Mouse (Mus musculus) cerebellum, adult 2 months (tissue): ENCODE measurements around the gene Sgms1. TPM values are rescaled to one million over a fixed set of nuclear protein-coding genes. Genes with fewer than 3 reads are reported as not detected.

Experiments
- DNase-seq, 2 experiments: peaks; one replicate each; pipeline ENCODE4 v3.0.0; 2021
- H3K27ac ChIP-seq: fragments of 200-500 bp; 2 replicates; pipeline ENCODE4 v1.5.1; 2012; ENCODE audit warnings: low read length, control low read depth, inconsistent platforms; ENCODE audit not compliant: insufficient read depth
- H3K27me3 ChIP-seq: fragments of 200-500 bp; 2 replicates; pipeline ENCODE4 v1.6.1; 2012; ENCODE audit warnings: inconsistent platforms, mild to moderate bottlenecking, low read length, moderate library complexity; ENCODE audit not compliant: control insufficient read depth, insufficient read depth
- H3K4me1 ChIP-seq: fragments of 200-500 bp; 2 replicates; pipeline ENCODE4 v1.6.1; 2011; ENCODE audit warnings: low read length; ENCODE audit not compliant: control insufficient read depth, insufficient read depth
- H3K4me3 ChIP-seq: fragments of 200-500 bp; replicated peaks from 2 replicates; pipeline ENCODE3; 2011; ENCODE audit warnings: mild to moderate bottlenecking, low read depth, low read length, control low read depth; ENCODE audit not compliant: insufficient read depth
- CTCF ChIP-seq: fragments of 200-500 bp; IDR thresholded peaks from 2 replicates; pipeline ENCODE4 v1.5.1; 2011; ENCODE audit warnings: low read depth, mild to moderate bottlenecking, control low read depth, low read length, moderate library complexity, borderline replicate concordance; ENCODE audit not compliant: insufficient read depth
- POLR2A ChIP-seq: fragments of 200-500 bp; IDR thresholded peaks from 2 replicates; pipeline ENCODE4 v1.6.1; 2011; ENCODE audit warnings: low read length, control low read depth, borderline replicate concordance; ENCODE audit not compliant: insufficient read depth
- WGBS: fragments of 180-500 bp; shearing (Covaris S2); methylation state at CpG from one replicate; pipeline ENCODE4 v1.1.7; 2018; 5-methylcytosine and 5-hydroxymethylcytosine counted together
- polyA plus RNA-seq: library from polyadenylated mRNA; depleted of rRNA; stranded (reverse); fragments of >200 nt; gene quantifications from 2 replicates; pipeline ENCODE4 v1.2.3, GENCODE M21; 2012

Gene Sgms1
- polyA plus RNA-seq, 1 experiment, result 34.7 TPM

- Histone ChIP-seq H3K27me3 (no peaks in the 10 kb centered on the region), H3K4me3 (no peak overlapping the region), H3K4me1 (peaks cover 3% of the 10 kb centered on the region), H3K27ac (no peak overlapping the region)
- TF ChIP-seq POLR2A, result no peak
- 68% methylated on average over 6 of the region's 6 CpGs for WGBS
- no peak for DNase-seq
These were observed 223.8 kb downstream of the Sgms1 start for GRCm38 (mm10) chr19:32165711-32166110.

GRCm38 (mm10) chr19:32164128-32164527 is 225.4 kb downstream of the Sgms1 start:
- TF ChIP-seq POLR2A, result no peak
- no peak for TF ChIP-seq CTCF
- WGBS, result 91% methylated on average over 4 of the region's 4 CpGs

DNA sequence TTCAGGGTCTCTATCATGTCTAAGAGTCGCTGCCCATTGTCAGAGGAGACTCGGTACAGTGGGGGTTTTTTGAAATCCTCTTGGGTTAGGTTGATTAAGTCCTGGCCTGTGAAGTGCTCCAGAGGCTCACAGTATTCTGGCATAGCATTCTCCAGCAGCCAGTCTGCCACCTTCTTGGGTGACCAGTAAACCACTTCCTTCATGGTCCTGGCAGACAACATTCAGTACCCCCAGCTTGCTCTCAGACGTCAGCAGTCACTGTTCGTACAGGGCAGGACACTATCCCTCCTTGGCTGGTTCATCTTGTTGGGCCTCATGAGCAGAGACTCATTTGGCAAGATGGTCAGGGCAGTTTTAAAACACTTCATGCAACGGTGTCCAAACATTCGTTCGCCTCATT is 229.6 kb downstream of the Sgms1 start:
- whole genome bisulfite sequencing, result 88% methylated on average over 7 of the region's 7 CpGs
- Histone ChIP-seq H3K4me1 (no peaks in the 10 kb centered on the region; the same call in 1 of the 2 replicates), H3K27ac (no peak overlapping the region), H3K27me3 (no peaks in the 10 kb centered on the region), H3K4me3 (no peak overlapping the region)
- TF ChIP-seq POLR2A (no peak), CTCF (no peak)
- DNase-seq, result no peak

More at GRCm38 (mm10) chr19:32164128-32164527, 225.4 kb downstream of the Sgms1 start:
- Histone ChIP-seq H3K27ac (no peak overlapping the region), H3K27me3 (no peaks in the 10 kb centered on the region), H3K4me1 (no peaks in the 10 kb centered on the region; the same call in 1 of the 2 replicates), H3K4me3 (no peak overlapping the region)
- DNase-seq, result no peak

GRCm38 (mm10) chr19:32159168-32159567 is 230.3 kb downstream of the Sgms1 start:
- H3K4me1 ChIP-seq, result no peaks in the 10 kb centered on the region; the same call in 1 of the 2 replicates
- H3K4me3 ChIP-seq, result no peak overlapping the region
- TF ChIP-seq CTCF (no peak), POLR2A (no peak)
- no peaks in the 10 kb centered on the region for H3K27me3 ChIP-seq
- no peak overlapping the region for H3K27ac ChIP-seq
- WGBS, result 96% methylated on average over 1 of the region's 1 CpGs
- DNase-seq, result no peak

DNA sequence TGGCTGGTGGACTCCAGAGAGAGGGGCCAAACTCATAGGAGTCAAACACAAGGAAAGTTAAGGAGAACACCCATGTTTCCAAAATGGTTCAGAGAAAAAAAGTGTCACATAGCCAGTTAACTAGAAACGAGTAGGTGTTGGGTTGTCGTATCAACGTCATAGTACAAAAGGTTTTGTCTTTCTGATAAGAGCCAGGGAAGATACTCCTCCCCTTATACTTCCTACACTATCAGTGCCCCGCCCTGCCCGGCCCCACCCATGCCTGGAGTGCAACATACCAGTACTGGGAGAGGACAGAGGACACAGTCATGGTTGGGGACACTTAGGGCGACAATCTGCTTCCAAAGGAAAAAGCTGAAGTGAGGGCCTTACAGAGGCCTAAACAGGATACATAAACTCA is 232.5 kb downstream of the Sgms1 start:
- DNase-seq, result no peak
- no peaks in the 10 kb centered on the region for H3K27me3 ChIP-seq
- no peak overlapping the region for H3K27ac ChIP-seq
- TF ChIP-seq POLR2A, result no peak
- TF ChIP-seq CTCF, result no peak
- no peaks in the 10 kb centered on the region; the same call in 1 of the 2 replicates for H3K4me1 ChIP-seq
- H3K4me3 ChIP-seq, result no peak overlapping the region
- WGBS, result 91% methylated on average over 6 of the region's 6 CpGs

DNA sequence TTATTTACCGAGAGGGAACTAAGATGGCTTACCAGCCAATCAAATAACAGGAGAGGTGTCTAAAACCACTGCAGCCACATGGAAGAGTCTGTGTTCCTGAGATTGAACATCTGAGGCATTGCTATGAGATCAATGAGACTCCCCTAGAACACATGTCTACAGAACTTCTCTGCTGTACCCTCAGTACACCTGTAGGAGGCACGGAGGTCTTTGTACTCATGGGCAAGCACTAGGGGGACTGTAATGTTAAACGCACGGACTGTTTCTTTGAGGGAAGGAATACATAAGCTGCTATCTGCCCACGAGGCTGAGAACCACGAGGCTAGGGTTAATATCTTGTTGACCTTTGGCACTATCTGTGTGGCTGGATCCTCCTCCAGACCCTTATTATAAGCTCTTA is 237.0 kb downstream of the Sgms1 start:
- Histone ChIP-seq H3K4me3 (no peak overlapping the region), H3K27ac (no peak overlapping the region), H3K27me3 (no peaks in the 10 kb centered on the region), H3K4me1 (no peaks in the 10 kb centered on the region)
- WGBS, result 81% methylated on average over 6 of the region's 6 CpGs
- DNase-seq, result no peak
- TF ChIP-seq CTCF (no peak), POLR2A (no peak)

GRCm38 (mm10) chr19:32148710-32149109 is 240.8 kb downstream of the Sgms1 start:
- no peak for DNase-seq
- H3K4me3 ChIP-seq, result no peak overlapping the region
- 92% methylated on average over 5 of the region's 5 CpGs for WGBS
- no peak for TF ChIP-seq POLR2A
- no peak for TF ChIP-seq CTCF
- no peaks in the 10 kb centered on the region for H3K27me3 ChIP-seq
- no peaks in the 10 kb centered on the region for H3K4me1 ChIP-seq
- no peak overlapping the region for H3K27ac ChIP-seq

GRCm38 (mm10) chr19:32142383-32142782 is 247.1 kb downstream of the Sgms1 start:
- H3K27ac ChIP-seq, result no peak overlapping the region
- TF ChIP-seq CTCF (no peak), POLR2A (no peak)
- no peaks in the 10 kb centered on the region for H3K27me3 ChIP-seq
- 86% methylated on average over 6 of the region's 6 CpGs for WGBS
- DNase-seq, result no peak
- H3K4me1 ChIP-seq, result no peaks in the 10 kb centered on the region; the same call in 1 of the 2 replicates
- H3K4me3 ChIP-seq, result no peak overlapping the region
